Mouse (Mus musculus) MEL-GATA-1-ER (cell line): Measurements from ENCODE around the gene Col19a1.

Experiments
- DNase-seq: peaks from one replicate; pipeline ENCODE4 v3.0.0-alpha.2; 2012; ENCODE audit warnings: low read depth; ENCODE audit errors: extremely low read depth

The Col19a1 gene

GRCm38 (mm10) chr1:24230428-24230827, 356.8 kb downstream of the Col19a1 start:
- DNase-seq: no peak

GRCm38 (mm10) chr1:24229552-24229951, 357.7 kb downstream of the Col19a1 start:
- no peak for DNase-seq

- no peak for DNase-seq
Measured at GRCm38 (mm10) chr1:24226941-24227711, 360.1 kb downstream of the Col19a1 start.

GRCm38 (mm10) chr1:24225825-24226526, 361.3 kb downstream of the Col19a1 start:
- no peak for DNase-seq

GRCm38 (mm10) chr1:24222981-24223612, 364.2 kb downstream of the Col19a1 start:
- no peak for DNase-seq

- no peak for DNase-seq
Measured at GRCm38 (mm10) chr1:24222231-24222630, 365.0 kb downstream of the Col19a1 start.

GRCm38 (mm10) chr1:24219041-24219440, 368.2 kb downstream of the Col19a1 start:
- no peak for DNase-seq
